Mouse (Mus musculus) CH12.LX (cell line): ENCODE data around the gene Urod. TPM values are rescaled to one million over a fixed set of nuclear protein-coding genes. Genes with fewer than 3 reads are reported as not detected.
A peak's percentile ranks its signal among the peaks of the same experiment; 100 is the strongest.

Experiments
- DNase-seq: peaks from one replicate; pipeline ENCODE4 v3.0.0-alpha.2; 2013; ENCODE audit errors: extremely low read depth
- H3K27ac ChIP-seq: 2 replicates; pipeline ENCODE4 v1.5.1; 2012; ENCODE audit warnings: low read depth, mild to moderate bottlenecking, control low read depth, moderate library complexity; ENCODE audit not compliant: insufficient read depth
- H3K27me3 ChIP-seq: replicated peaks from 2 replicates; pipeline ENCODE3; 2012; ENCODE audit warnings: inconsistent platforms
- H3K36me3 ChIP-seq, 2 experiments: replicated peaks in 1 of 2; 2 replicates each; pipeline versions ENCODE3 to v1.6.1; 2012; ENCODE audit warnings: inconsistent platforms in 1 of 2, low read length in 1 of 2, mild to moderate bottlenecking in 1 of 2, mixed read lengths in 1 of 2, moderate library complexity in 1 of 2; ENCODE audit not compliant: control insufficient read depth in 1 of 2, insufficient read depth in 1 of 2
- H3K4me1 ChIP-seq, 2 experiments: 2 replicates each; pipeline ENCODE4 v1.6.1; 2012; ENCODE audit warnings: inconsistent platforms in 1 of 2, moderate library complexity in 1 of 2; ENCODE audit not compliant: insufficient read depth in 2 of 2, control insufficient read depth in 1 of 2
- H3K4me2 ChIP-seq: 2 replicates; pipeline ENCODE4 v1.6.1; 2012; ENCODE audit warnings: low read depth, mild to moderate bottlenecking, control low read depth; ENCODE audit not compliant: poor library complexity, insufficient read depth, severe bottlenecking
- H3K4me3 ChIP-seq, 3 experiments: fragments of 150-350 bp in 1 of 3; sonication (generic) in 1 of 3; replicated peaks in 1 of 3; 2 replicates each; pipeline versions ENCODE3 to v1.5.1; 2011 to 2012; ENCODE audit warnings: low read depth in 2 of 3, low read length in 2 of 3, mild to moderate bottlenecking in 2 of 3, moderate library complexity in 2 of 3, control low read depth in 1 of 3, improper control_type of control experiment in 1 of 3, inconsistent platforms in 1 of 3, mixed read lengths in 1 of 3; ENCODE audit not compliant: poor library complexity in 1 of 3
- H3K79me2 ChIP-seq: replicated peaks from 2 replicates; pipeline ENCODE4 v1.6.1; 2012; ENCODE audit warnings: mild to moderate bottlenecking, moderate library complexity; ENCODE audit not compliant: control insufficient read depth, poor library complexity, insufficient read depth, severe bottlenecking; ENCODE audit errors: extremely low read depth
- H3K9ac ChIP-seq: 2 replicates; pipeline ENCODE4 v1.6.1; 2012; ENCODE audit warnings: low read depth, mild to moderate bottlenecking, control low read depth, moderate library complexity; ENCODE audit not compliant: insufficient read depth
- H3K9me3 ChIP-seq: replicated peaks from 2 replicates; pipeline ENCODE3; 2012; ENCODE audit warnings: low read length, inconsistent platforms, mixed read lengths
- CTCF ChIP-seq, 2 experiments: IDR thresholded peaks in 1 of 2; conservative IDR thresholded peaks in 1 of 2; 2 replicates each; pipeline ENCODE4 v1.5.1; 2011 to 2012; ENCODE audit warnings: low read depth in 2 of 2, low read length in 2 of 2, improper control_type of control experiment in 1 of 2, inconsistent platforms in 1 of 2, mild to moderate bottlenecking in 1 of 2, moderate library complexity in 1 of 2
- E2F4 ChIP-seq: IDR thresholded peaks from 2 replicates; pipeline ENCODE4 v1.6.1; 2011; ENCODE audit warnings: low read depth, low read length, improper control_type of control experiment; ENCODE audit not compliant: insufficient replicate concordance
- EP300 ChIP-seq: IDR thresholded peaks from 2 replicates; pipeline ENCODE4 v1.6.1; 2011; ENCODE audit warnings: low read length, improper control_type of control experiment
- HCFC1 ChIP-seq: IDR thresholded peaks from 2 replicates; pipeline ENCODE4 v1.6.1; 2012; ENCODE audit warnings: low read depth, mild to moderate bottlenecking, inconsistent platforms, low read length, improper control_type of control experiment
- JUND ChIP-seq: conservative IDR thresholded peaks from 2 replicates; pipeline ENCODE4 v1.6.1; 2011; ENCODE audit warnings: low read depth, low read length, improper control_type of control experiment
- KAT2A ChIP-seq: IDR thresholded peaks from 2 replicates; pipeline ENCODE4 v1.6.1; 2012; ENCODE audit warnings: low read length, improper control_type of control experiment, inconsistent platforms; ENCODE audit not compliant: insufficient replicate concordance
- MAX ChIP-seq: IDR thresholded peaks from 2 replicates; pipeline ENCODE4 v1.6.1; 2011; ENCODE audit warnings: low read length, improper control_type of control experiment
- POLR2AphosphoS2 ChIP-seq: IDR thresholded peaks from 2 replicates; pipeline ENCODE4 v1.6.1; 2011; ENCODE audit warnings: low read depth, low read length, improper control_type of control experiment
- SIN3A ChIP-seq: IDR thresholded peaks from 2 replicates; pipeline ENCODE4 v1.6.1; 2012; ENCODE audit warnings: low read length, improper control_type of control experiment, inconsistent platforms
- ZNF384 ChIP-seq: IDR thresholded peaks from 2 replicates; pipeline ENCODE4 v1.6.1; 2012; ENCODE audit warnings: low read depth, low read length, improper control_type of control experiment, inconsistent platforms
- dilution Hi-C: fragments of 300-500 bp; cut with MboI; formaldehyde crosslinking; loops from 2 replicates; pipeline ENCODE4 v1.14.3; 2020; ENCODE audit warnings: low sequenced_read_pairs; ENCODE audit not compliant: extremely low pct_unique_long_range_greater_than_20kb, extremely low pct_ligation_motif_present
- in situ Hi-C: fragments of 300-500 bp; cut with MboI; formaldehyde crosslinking; loops from 3 replicates; pipeline ENCODE4 v1.14.3; 2019; ENCODE audit warnings: low sequenced_read_pairs, low pct_ligation_motif_present, low pct_unique_long_range_greater_than_20kb, mixed read lengths
- polyA plus RNA-seq: library from polyadenylated mRNA; unstranded; fragments of >175 nt; gene quantifications from 2 replicates; pipeline ENCODE4 v1.2.1, GENCODE M21; 2012; ENCODE audit warnings: low read depth; ENCODE audit not compliant: insufficient read length
- total RNA-seq, 2 experiments: library from RNA; depleted of rRNA; stranded (reverse); fragments of 300-350 nt in 1 of 2; fragments of >200 nt in 1 of 2; gene quantifications; 2 replicates each; pipeline ENCODE4 v1.2.3; 2012 to 2014

Gene Urod
- total and polyA plus RNA-seq, 3 experiments, result 57.7 to 82.1 (median 66.4) TPM

DNA sequence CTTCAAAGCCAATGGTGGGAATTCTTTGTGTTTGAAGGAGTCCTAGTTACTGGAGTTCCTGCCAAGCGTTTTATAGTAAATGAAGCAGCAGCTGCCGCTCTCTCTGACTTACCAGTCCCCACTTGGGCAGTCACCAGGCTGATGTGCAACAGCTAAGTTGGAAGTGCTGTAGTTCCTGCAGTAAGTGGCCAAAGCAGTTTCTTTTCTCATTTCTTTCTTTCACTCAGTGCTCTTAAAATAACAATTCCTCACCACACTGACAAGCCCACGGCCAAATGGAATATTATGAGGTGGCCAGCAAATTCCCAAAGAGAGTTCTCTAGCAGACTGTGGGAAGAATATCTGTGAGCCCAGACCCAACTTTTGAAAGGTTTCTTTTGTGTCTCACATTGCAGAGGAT is 12.8 kb upstream of the Urod start:
- no peaks in the 10 kb centered on the region for H3K79me2 ChIP-seq
- H3K9ac ChIP-seq, result no peak overlapping the region
- H3K27me3 ChIP-seq, result no peaks in the 10 kb centered on the region
- H3K9me3 ChIP-seq, result no peaks in the 10 kb centered on the region
- H3K27ac ChIP-seq, result no peak overlapping the region
- TF ChIP-seq MAX, result no peak
- no peak for TF ChIP-seq JUND
- TF ChIP-seq ZNF384, result no peak
- TF ChIP-seq POLR2AphosphoS2, result no peak
- TF ChIP-seq E2F4, result no peak
- dilution Hi-C loops (no loop called here), in situ Hi-C loops (no loop called here)
- no peak for DNase-seq
- H3K4me3 ChIP-seq, result no peak overlapping the region
- H3K4me1 ChIP-seq, result peaks cover 10 to 21% of the 10 kb centered on the region in 2 experiments; a peak in 3 of 4 replicates
- H3K36me3 ChIP-seq, result peaks cover 11 to 24% of the 10 kb centered on the region in 2 experiments
- no peak overlapping the region for H3K4me2 ChIP-seq

DNA sequence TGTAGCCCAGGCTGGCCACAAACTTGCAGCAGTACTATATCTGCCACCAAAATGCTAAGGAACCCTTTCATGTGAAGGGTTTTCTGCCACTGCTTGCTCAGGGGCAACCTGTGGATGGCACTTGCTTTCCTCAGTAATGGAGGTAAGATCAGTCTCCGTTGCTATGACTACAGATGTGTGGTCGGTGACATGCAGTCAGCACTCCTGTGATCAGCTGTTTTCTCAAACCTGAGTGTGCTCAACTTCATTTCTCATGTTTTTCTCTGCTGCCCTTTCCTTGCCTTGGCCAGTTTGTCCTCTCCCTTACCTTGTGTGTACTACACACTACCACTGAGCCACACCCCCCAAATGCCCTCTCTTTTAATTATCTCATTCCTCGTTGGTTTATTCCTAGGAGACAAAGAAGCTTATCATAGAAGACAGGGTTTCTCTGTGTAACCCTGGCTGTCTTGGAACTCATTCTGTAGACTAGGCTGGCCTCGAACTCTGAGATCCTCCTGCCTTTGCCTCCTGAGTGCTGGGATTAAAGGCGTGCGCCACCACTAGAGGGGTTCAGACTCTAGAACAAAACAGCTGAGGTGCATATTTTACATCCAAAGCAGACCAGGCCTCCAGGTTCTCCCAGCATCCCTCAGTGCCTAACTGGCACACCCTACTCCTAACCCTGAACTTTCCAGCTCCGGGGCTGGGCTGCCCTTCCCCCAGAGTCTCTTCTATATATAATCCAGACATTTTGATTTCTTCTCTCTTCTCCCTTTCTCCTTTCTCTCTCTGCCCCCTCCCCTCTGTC is 11.6 kb upstream of the Urod start:
- dilution Hi-C loops, result no loop called here
- no peak overlapping the region for H3K27ac ChIP-seq
- H3K4me1 ChIP-seq, result peaks cover 10 to 21% of the 10 kb centered on the region in 2 experiments; a peak in 3 of 4 replicates
- in situ Hi-C loops, result no loop called here
- no peak for DNase-seq
- peaks cover 14 to 36% of the 10 kb centered on the region in 2 experiments for H3K36me3 ChIP-seq
- no peaks in the 10 kb centered on the region for H3K27me3 ChIP-seq
- no peak overlapping the region for H3K9ac ChIP-seq
- H3K9me3 ChIP-seq, result no peaks in the 10 kb centered on the region
- no peak for TF ChIP-seq E2F4
- no peak for TF ChIP-seq KAT2A
- no peak for TF ChIP-seq SIN3A
- TF ChIP-seq POLR2AphosphoS2, result no peak
- no peak for TF ChIP-seq ZNF384
- TF ChIP-seq CTCF (conservative IDR thresholded peaks at IDR 0.05 in 1 of 2, IDR thresholded peaks at IDR 0.05 in 1 of 2; ENCODE audit: low read depth in 2 of 2, low read length in 2 of 2), result 0 out of 4 replicates have a peak, but pooled peaks of 1 of the 2 experiments have one; percentile 7
- TF ChIP-seq, all 38 proteins: peak for 1
- H3K79me2 ChIP-seq, result no peaks in the 10 kb centered on the region
- no peak overlapping the region for H3K4me2 ChIP-seq
- no peak overlapping the region for H3K4me3 ChIP-seq

DNA sequence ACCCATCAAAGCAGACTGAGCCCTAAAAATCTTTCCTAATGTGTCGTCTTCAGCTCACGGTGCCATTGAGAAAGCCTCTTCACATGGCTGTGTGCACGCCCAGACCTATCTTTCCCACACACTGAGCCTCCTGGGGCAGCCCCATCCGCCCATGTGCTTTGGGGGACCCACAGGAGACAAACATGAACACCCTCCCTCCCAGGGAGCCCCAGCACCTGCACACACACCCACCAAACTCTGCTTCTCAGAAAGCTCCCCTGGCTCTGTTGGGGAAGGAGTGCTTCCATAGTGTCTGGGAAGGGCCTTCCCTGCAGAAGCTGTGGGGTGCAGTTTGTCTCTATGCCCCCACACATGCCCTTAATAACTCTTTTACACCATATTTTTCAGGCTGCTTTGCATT is 10.4 kb upstream of the Urod start:
- no peaks in the 10 kb centered on the region for H3K9me3 ChIP-seq
- H3K4me3 ChIP-seq, result no peak overlapping the region
- H3K27me3 ChIP-seq, result no peaks in the 10 kb centered on the region
- H3K79me2 ChIP-seq, result no peaks in the 10 kb centered on the region
- in situ Hi-C loops (loop anchor here (5.0 kb wide), 1 partner anchor 128 kb away; the partner anchor contains the start of gene Plk3), dilution Hi-C loops (no loop called here)
- H3K9ac ChIP-seq, result no peak overlapping the region
- TF ChIP-seq KAT2A (no peak), HCFC1 (no peak), EP300 (0 out of 2 replicates have a peak, but pooled peaks have one; percentile 15)
- no peak for DNase-seq
- peaks cover 25 to 47% of the 10 kb centered on the region in 2 experiments for H3K36me3 ChIP-seq
- no peak overlapping the region for H3K4me2 ChIP-seq
- H3K4me1 ChIP-seq, result peaks cover 10 to 21% of the 10 kb centered on the region in 2 experiments; a peak in 3 of 4 replicates
- H3K27ac ChIP-seq, result no peak overlapping the region
